Mouse (Mus musculus) urinary bladder, postnatal 25 days (tissue): ENCODE data around the gene Evx2.

Source experiments
- DNase-seq: peaks from one replicate; pipeline ENCODE4 v3.0.0; 2022; ENCODE audit warnings: low spot score

Gene Evx2

GRCm38 (mm10) chr2:74617706-74618105, 41.7 kb downstream of the Evx2 start:
- DNase-seq, result no peak

- no peak for DNase-seq
These were observed 48.0 kb downstream of the Evx2 start for GRCm38 (mm10) chr2:74611406-74611805.

GRCm38 (mm10) chr2:74609350-74609749, 50.0 kb downstream of the Evx2 start:
- no peak for DNase-seq

GRCm38 (mm10) chr2:74606087-74606760, 53.1 kb downstream of the Evx2 start:
- DNase-seq, result no peak

- DNase-seq, result no peak
These were observed 55.3 kb downstream of the Evx2 start for GRCm38 (mm10) chr2:74604011-74604410.
